Mouse (Mus musculus) kidney, embryonic 14.5 days (tissue): ENCODE results near the gene Zcchc17. TPM values are rescaled to one million over a fixed set of nuclear protein-coding genes. Genes with fewer than 3 reads are reported as not detected.

Experiments used
- ATAC-seq: fragments of 200-750 bp; cut with Nextera tagmentation; 2 replicates; pipeline ENCODE4 v1.8.0; 2017; ENCODE audit warnings: moderate number of reproducible peaks, mild to moderate bottlenecking, moderate TSS enrichment, moderate library complexity; ENCODE audit not compliant: low FRiP score, low TSS enrichment
- H3K27ac ChIP-seq: fragments of 300-500 bp; sonication (generic); 2 replicates; pipeline ENCODE4 v1.5.1; 2014; ENCODE audit warnings: low read depth, mild to moderate bottlenecking, low read length, moderate library complexity, mixed read lengths
- H3K27me3 ChIP-seq: fragments of 300-500 bp; sonication (generic); 2 replicates; pipeline ENCODE4 v1.6.1; 2014; ENCODE audit warnings: mild to moderate bottlenecking, low read length; ENCODE audit not compliant: control insufficient read depth, insufficient read depth
- H3K36me3 ChIP-seq: fragments of 300-500 bp; sonication (generic); 2 replicates; pipeline ENCODE4 v1.6.1; 2014; ENCODE audit warnings: low read length, mixed read lengths; ENCODE audit not compliant: control insufficient read depth, insufficient read depth
- H3K4me1 ChIP-seq: fragments of 300-500 bp; sonication (generic); 2 replicates; pipeline ENCODE4 v1.6.1; 2014; ENCODE audit warnings: low read length, mixed read lengths; ENCODE audit not compliant: control insufficient read depth, insufficient read depth
- H3K4me2 ChIP-seq: fragments of 300-500 bp; sonication (generic); replicated peaks from 2 replicates; pipeline ENCODE4 v1.6.1; 2014; ENCODE audit warnings: low read depth, mild to moderate bottlenecking, low read length
- H3K4me3 ChIP-seq: fragments of 300-500 bp; sonication (generic); 2 replicates; pipeline ENCODE4 v1.5.1; 2014; ENCODE audit warnings: mild to moderate bottlenecking, low read length
- H3K9ac ChIP-seq: fragments of 300-500 bp; sonication (generic); 2 replicates; pipeline ENCODE4 v1.6.1; 2014; ENCODE audit warnings: low read depth, mild to moderate bottlenecking, low read length, moderate library complexity
- H3K9me3 ChIP-seq: fragments of 300-500 bp; sonication (generic); 2 replicates; pipeline ENCODE4 v1.6.1; 2016; ENCODE audit warnings: low read length; ENCODE audit not compliant: control insufficient read depth
- WGBS: fragments of 180-500 bp; shearing (Covaris S2); extraction: QIAGEN DNeasy Blood & Tissue Kit; methylation state at CpG from one replicate; pipeline ENCODE4 v1.1.7; 2014; 5-methylcytosine and 5-hydroxymethylcytosine counted together
- polyA plus RNA-seq: library from polyadenylated mRNA; unstranded; fragments of >200 nt; fragmentation: Nextera tagmentation; extraction: Ambion mirVana; gene quantifications from 2 replicates; pipeline ENCODE4 v1.2.1, GENCODE M21; 2014

Zcchc17 gene
- 74.2 and 90.7 TPM in 2 replicates for polyA plus RNA-seq

DNA sequence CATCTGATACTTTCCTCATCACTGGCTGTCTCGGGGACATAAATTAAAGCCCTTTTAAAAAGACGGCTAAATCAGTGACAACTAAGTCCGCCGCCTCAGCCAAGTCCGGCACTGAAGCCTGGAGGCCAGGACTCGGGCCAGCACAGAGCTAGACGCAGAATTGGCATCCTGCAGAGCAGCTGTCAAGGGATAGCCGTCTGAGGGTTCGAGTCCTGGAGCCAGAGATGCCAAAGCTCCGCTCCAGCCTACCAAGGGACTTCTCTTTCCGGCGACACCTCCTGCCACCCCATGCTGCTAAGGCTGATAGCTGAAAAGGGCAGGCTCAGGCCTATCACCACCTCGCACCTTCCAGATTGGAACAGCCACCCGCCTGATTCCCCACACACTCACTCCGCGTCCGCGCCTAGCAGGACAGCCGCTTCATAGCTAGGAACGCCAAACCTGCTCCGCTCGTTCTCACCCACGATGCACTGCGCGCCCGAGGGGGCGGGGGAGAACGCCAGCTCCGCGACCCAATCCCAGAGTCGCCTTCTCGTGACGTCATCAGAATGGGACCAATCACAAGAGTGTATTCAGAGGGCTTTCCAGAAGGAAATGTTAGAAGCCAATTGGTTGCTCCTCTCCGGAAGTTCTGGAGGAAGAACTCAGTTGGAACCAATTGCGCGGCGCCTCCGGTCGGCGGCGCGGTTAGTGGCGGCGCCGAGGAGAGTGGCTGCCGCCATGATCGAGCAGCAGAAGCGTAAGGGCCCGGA is at the start of gene Zcchc17, which contains the start of gene Snrnp40:
Gene Zcchc17, minus strand, starts transcription at position 458 of the 752 bp plus-strand sequence.
Gene Snrnp40, plus strand, starts transcription at position 647 of the 752 bp plus-strand sequence.
- Histone ChIP-seq H3K4me2 (peak within 1 kb of the TSS; percentile 76), H3K4me3 (peak within 1 kb of the TSS; percentile 78), H3K9me3 (no peaks in the 10 kb centered on the region), H3K4me1 (peaks cover 12% of the 10 kb centered on the region), H3K9ac (peak within 1 kb of the TSS; percentile 84), H3K27me3 (no peaks in the 10 kb centered on the region), H3K27ac (peak within 1 kb of the TSS; percentile 53), H3K36me3 (peaks cover 22% of the 10 kb centered on the region)
- peak; percentile 99 for ATAC-seq
- WGBS = under 1% methylated on average over 49 of the region's 49 CpGs

DNA sequence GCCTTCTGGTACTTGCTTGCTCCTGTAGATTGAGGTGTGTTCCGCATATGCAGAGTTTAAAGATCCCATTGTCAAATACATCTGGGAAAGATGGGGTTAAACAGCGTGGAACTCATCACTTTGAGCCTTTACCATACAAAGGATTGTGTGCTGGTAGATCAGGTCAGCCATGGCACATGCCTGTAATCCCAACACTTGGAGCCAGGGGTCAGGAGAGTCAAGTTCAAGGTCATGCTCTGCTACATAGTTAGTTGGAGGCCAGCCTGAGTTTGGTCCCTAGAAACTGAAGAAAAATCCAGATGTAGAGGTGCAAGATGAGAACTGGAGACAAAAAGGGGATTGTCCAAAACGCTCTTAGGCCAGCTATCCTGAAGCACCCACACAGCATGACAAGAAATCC is 31.5 kb upstream of the Zcchc17 start:
- H3K4me2 ChIP-seq = no peak overlapping the region
- no peak for ATAC-seq
- H3K9me3 ChIP-seq = no peaks in the 10 kb centered on the region
- H3K27me3 ChIP-seq = no peaks in the 10 kb centered on the region
- no peak overlapping the region for H3K4me3 ChIP-seq
- no peak overlapping the region for H3K27ac ChIP-seq
- 63% methylated on average over 3 of the region's 3 CpGs for WGBS
- no peaks in the 10 kb centered on the region; the same call in 1 of the 2 replicates for H3K4me1 ChIP-seq
- peaks cover 42% of the 10 kb centered on the region for H3K36me3 ChIP-seq
- no peak overlapping the region for H3K9ac ChIP-seq

DNA sequence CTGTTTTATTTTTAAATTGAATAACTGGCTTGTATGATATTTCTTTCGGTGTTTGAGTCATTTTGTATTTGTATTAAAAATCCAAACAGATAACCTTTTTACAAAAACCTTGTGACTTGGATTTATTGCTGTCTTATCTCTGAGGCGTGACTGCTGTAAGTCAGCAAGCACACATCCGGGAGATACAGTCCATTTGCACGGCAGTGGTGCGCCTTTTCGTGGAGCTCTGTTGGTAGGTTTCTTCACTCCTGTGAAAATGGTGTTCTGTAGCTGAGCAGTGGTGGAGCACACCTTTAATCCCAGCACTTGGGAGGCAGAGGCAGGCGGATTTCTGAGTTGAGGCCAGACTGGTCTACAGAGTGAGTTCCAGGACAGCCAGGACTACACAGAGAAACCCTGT is 30.2 kb upstream of the Zcchc17 start:
- no peak overlapping the region for H3K4me2 ChIP-seq
- H3K4me1 ChIP-seq = no peaks in the 10 kb centered on the region; the same call in 1 of the 2 replicates
- H3K27me3 ChIP-seq = no peaks in the 10 kb centered on the region
- no peak overlapping the region for H3K9ac ChIP-seq
- no peaks in the 10 kb centered on the region for H3K9me3 ChIP-seq
- H3K36me3 ChIP-seq = peaks cover 52% of the 10 kb centered on the region
- H3K27ac ChIP-seq = no peak overlapping the region
- WGBS = 71% methylated on average over 7 of the region's 7 CpGs
- no peak for ATAC-seq
- H3K4me3 ChIP-seq = no peak overlapping the region

DNA sequence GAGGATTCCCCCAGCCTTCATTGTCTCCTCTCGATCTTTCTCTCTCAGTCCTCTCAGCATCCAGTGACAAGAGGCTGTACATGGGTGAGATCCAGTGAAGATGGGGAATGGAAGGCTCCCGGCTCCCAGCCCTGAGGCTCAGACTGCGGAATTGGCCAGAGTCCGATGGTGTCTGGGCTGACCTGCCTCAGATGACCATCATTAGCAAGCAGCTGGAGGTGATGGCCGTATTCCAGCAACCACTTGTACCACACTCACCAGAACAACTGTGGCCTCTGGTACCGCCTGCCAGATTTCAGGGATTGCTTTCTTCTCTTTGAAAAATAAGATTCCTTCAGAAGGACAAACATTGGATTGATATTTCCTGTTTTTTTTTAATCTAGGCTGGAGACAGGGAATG is 29.8 kb upstream of the Zcchc17 start:
- no peak overlapping the region for H3K4me2 ChIP-seq
- no peak for ATAC-seq
- H3K4me3 ChIP-seq = no peak overlapping the region
- H3K36me3 ChIP-seq = peaks cover 56% of the 10 kb centered on the region
- no peaks in the 10 kb centered on the region for H3K27me3 ChIP-seq
- no peak overlapping the region for H3K27ac ChIP-seq
- WGBS = 62% methylated on average over 6 of the region's 6 CpGs
- H3K4me1 ChIP-seq = no peaks in the 10 kb centered on the region; the same call in 1 of the 2 replicates
- H3K9ac ChIP-seq = no peak overlapping the region
- no peaks in the 10 kb centered on the region for H3K9me3 ChIP-seq

DNA sequence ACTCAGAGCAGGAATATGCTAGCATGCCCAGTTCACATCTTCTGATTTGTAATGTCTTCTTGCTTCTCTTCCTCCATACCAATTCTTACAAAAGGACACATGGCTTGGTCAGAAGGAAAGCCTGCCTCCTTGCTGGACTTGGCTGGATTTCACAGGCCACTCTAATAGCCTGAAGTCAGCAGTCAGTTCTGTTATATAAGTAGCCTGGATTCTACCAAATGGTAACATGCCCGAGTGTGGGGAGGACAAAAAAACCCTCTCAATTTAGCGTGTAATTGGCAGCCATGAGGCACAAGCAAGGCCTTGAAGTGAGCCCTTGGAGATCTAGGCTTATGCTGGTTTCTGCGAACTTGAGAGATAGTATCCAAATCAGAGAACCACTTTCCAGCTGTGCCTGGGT is 27.5 kb upstream of the Zcchc17 start:
- peaks cover 74% of the 10 kb centered on the region for H3K36me3 ChIP-seq
- no peaks in the 10 kb centered on the region for H3K9me3 ChIP-seq
- H3K27ac ChIP-seq = no peak overlapping the region
- H3K27me3 ChIP-seq = no peaks in the 10 kb centered on the region
- ATAC-seq = no peak
- H3K4me1 ChIP-seq = no peaks in the 10 kb centered on the region; the same call in 1 of the 2 replicates
- no peak overlapping the region for H3K4me3 ChIP-seq
- H3K4me2 ChIP-seq = no peak overlapping the region
- 80% methylated on average over 3 of the region's 3 CpGs for WGBS
- H3K9ac ChIP-seq = no peak overlapping the region

DNA sequence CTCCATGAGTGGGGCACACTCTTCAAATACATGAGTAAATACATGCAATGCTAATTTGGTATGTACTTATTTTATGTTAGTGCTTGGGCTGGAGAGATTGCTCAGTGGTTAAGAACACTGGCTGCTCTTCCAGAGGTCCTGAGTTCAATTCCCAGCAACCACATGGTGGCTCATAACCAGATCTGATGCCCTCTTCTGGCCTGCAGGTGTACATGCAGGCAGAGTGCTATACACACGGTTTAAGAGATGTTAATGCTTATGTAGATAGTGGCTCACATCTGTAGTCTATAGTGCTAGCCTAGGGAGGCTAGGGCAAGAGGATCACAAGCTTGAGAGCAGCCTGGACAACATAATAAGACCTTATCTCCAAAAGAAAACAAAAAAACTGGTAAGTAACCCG is 20.7 kb upstream of the Zcchc17 start:
- no peak overlapping the region for H3K9ac ChIP-seq
- H3K27ac ChIP-seq = no peak overlapping the region
- no peak overlapping the region for H3K4me3 ChIP-seq
- 88% methylated on average over 2 of the region's 2 CpGs for WGBS
- H3K4me2 ChIP-seq = no peak overlapping the region
- H3K4me1 ChIP-seq = no peaks in the 10 kb centered on the region; the same call in 1 of the 2 replicates
- peaks cover 86% of the 10 kb centered on the region for H3K36me3 ChIP-seq
- H3K9me3 ChIP-seq = no peaks in the 10 kb centered on the region
- no peaks in the 10 kb centered on the region for H3K27me3 ChIP-seq
- no peak for ATAC-seq

DNA sequence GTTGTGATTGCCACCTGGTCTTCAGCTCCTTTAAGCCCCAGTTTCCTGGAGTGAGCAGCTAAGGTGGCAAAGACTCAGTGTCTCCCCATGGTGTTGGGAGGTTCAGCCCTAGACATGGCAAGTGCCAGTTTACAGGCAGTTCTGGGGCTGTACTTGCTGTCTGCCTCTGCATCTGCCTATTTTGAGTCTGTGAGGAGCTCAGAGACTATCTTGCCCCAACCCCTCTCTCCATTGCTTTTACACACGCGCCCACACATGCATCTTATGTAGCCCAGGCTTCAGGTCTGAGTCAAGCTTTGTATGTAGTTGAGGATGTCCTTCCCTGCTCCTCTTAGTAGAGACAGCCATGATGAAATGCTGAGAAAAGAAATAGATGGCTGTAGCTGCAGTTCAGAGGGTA is 19.4 kb upstream of the Zcchc17 start:
- Histone ChIP-seq H3K27me3 (no peaks in the 10 kb centered on the region), H3K4me2 (no peak overlapping the region), H3K9me3 (no peaks in the 10 kb centered on the region), H3K36me3 (peaks cover 88% of the 10 kb centered on the region), H3K4me1 (no peaks in the 10 kb centered on the region; the same call in 1 of the 2 replicates), H3K27ac (no peak overlapping the region), H3K9ac (no peak overlapping the region), H3K4me3 (no peak overlapping the region)
- WGBS = 96% methylated on average over 2 of the region's 2 CpGs
- ATAC-seq = no peak

DNA sequence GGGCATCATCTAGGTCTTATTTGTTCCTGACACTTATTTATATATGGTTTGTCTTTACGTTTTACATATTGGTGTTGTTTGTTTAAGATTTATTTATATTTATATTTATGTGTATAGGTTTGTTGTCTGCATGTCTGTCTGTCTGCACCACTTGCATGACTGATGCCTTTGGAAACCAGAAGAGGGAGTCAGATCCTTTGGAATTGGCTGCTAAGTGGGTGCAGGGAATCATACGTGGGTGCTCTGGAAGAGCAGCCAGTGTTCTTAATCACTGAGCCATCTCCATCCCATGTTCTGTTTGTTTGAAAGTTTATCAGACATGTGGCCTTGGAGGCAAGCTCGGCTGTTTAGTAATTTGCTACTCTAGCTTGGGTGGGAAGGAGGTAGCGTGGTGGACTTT is 17.8 kb upstream of the Zcchc17 start:
- no peak for ATAC-seq

DNA sequence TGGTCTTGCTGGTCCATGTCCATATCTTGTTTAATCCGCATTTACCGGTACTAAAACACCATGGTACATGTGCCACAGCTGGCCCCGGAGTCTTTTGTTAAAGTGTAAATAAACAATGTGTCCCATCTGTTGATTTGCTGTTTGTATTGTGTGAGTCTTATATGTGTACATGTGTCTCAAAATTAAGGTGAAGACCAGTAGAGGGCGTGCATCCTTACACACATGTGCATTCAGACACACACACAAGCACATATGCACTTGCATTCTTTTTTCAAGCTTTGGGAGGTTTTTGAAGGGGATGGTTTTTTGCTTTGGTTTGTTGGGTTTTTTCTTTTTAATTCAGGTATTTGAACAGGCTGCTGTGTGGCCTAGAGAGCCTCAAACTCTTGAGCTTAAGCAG is 16.9 kb upstream of the Zcchc17 start:
- H3K9me3 ChIP-seq = no peaks in the 10 kb centered on the region
- no peak for ATAC-seq
- 92% methylated on average over 4 of the region's 4 CpGs for WGBS
- H3K4me1 ChIP-seq = no peaks in the 10 kb centered on the region
- H3K27ac ChIP-seq = no peak overlapping the region
- H3K4me2 ChIP-seq = no peak overlapping the region
- no peak overlapping the region for H3K4me3 ChIP-seq
- H3K27me3 ChIP-seq = no peaks in the 10 kb centered on the region
- H3K9ac ChIP-seq = no peak overlapping the region
- peaks cover 87% of the 10 kb centered on the region for H3K36me3 ChIP-seq

More for the DNA sequence above, 17.8 kb upstream of the Zcchc17 start:
- H3K27ac ChIP-seq = no peak overlapping the region
- no peak overlapping the region for H3K4me2 ChIP-seq
- H3K9ac ChIP-seq = no peak overlapping the region
- H3K27me3 ChIP-seq = no peaks in the 10 kb centered on the region
- H3K36me3 ChIP-seq = peaks cover 89% of the 10 kb centered on the region
- no peaks in the 10 kb centered on the region for H3K4me1 ChIP-seq
- H3K4me3 ChIP-seq = no peak overlapping the region
- WGBS = 82% methylated on average over 4 of the region's 4 CpGs
- no peaks in the 10 kb centered on the region for H3K9me3 ChIP-seq
